Mouse (Mus musculus) spleen, postnatal 10 days (tissue): Measurements from ENCODE around the gene Srsf3.
"Not testable (repeated sequence)": the region's sequence is repeated elsewhere in the genome, so short reads cannot be mapped to it uniquely, and the experiment has no call there.

Experiments
- DNase-seq, 2 experiments: peaks; one replicate each; pipeline ENCODE4 v3.0.0; 2021 to 2022; ENCODE audit warnings: low spot score in 2 of 2

Srsf3 gene

GRCm38 (mm10) chr17:29018292-29018984 is 14.0 kb upstream of the Srsf3 start:
- DNase-seq, result peak in 1 of 2 experiments; percentile 64

- no peak for DNase-seq
Measured at GRCm38 (mm10) chr17:29019391-29019790, 13.0 kb upstream of the Srsf3 start.

GRCm38 (mm10) chr17:29020444-29020843 is 12.0 kb upstream of the Srsf3 start:
- DNase-seq, result no peak

GRCm38 (mm10) chr17:29022230-29022819 is 10.1 kb upstream of the Srsf3 start:
- peak in 1 of 2 experiments; percentile 37 for DNase-seq

- DNase-seq, result no peak
Measured at GRCm38 (mm10) chr17:29023346-29023745, 9.1 kb upstream of the Srsf3 start.

GRCm38 (mm10) chr17:29024047-29024892 is 8.2 kb upstream of the Srsf3 start:
- DNase-seq, result no peak

GRCm38 (mm10) chr17:29024896-29025565 is 7.4 kb upstream of the Srsf3 start:
- no peak for DNase-seq

- no peak for DNase-seq
Measured at GRCm38 (mm10) chr17:29026652-29027356, 5.6 kb upstream of the Srsf3 start.

- DNase-seq, result peak in 1 of 2 experiments; percentile 29
Measured at GRCm38 (mm10) chr17:29030321-29031034, 1.9 kb upstream of the Srsf3 start.

- DNase-seq, result not testable (repeated sequence)
Measured at GRCm38 (mm10) chr17:29031085-29031711, 1.2 kb upstream of the Srsf3 start.

GRCm38 (mm10) chr17:29031771-29032273 is 606 bp upstream of the Srsf3 start:
- peak; percentile 75 to 76 for DNase-seq

- no peak for DNase-seq
Measured at GRCm38 (mm10) chr17:29033569-29034061, 1.2 kb downstream of the Srsf3 start.

GRCm38 (mm10) chr17:29034264-29034663 is 1.8 kb downstream of the Srsf3 start:
- DNase-seq, result no peak

- DNase-seq, result no peak
Measured at GRCm38 (mm10) chr17:29035506-29035905, 3.1 kb downstream of the Srsf3 start.

GRCm38 (mm10) chr17:29039351-29039750 is 6.9 kb downstream of the Srsf3 start:
- no peak for DNase-seq

GRCm38 (mm10) chr17:29041632-29042031 is 9.2 kb downstream of the Srsf3 start:
- not testable (repeated sequence) for DNase-seq

GRCm38 (mm10) chr17:29042569-29042968 is 10.1 kb downstream of the Srsf3 start:
- DNase-seq, result no peak

- no peak for DNase-seq
Measured at GRCm38 (mm10) chr17:29043583-29043982, 11.2 kb downstream of the Srsf3 start.

- no peak for DNase-seq
Measured at GRCm38 (mm10) chr17:29044146-29044924, 11.9 kb downstream of the Srsf3 start.
